Mouse (Mus musculus) adipose tissue, adult 10 weeks (tissue): ENCODE measurements around the gene Rmi2. TPM values are rescaled to one million over a fixed set of nuclear protein-coding genes. Genes with fewer than 3 reads are reported as not detected.

Source experiments
- polyA plus RNA-seq: library from polyadenylated mRNA; stranded (reverse); fragments of 350-450 nt; fragmentation: Illumina TruSeq; extraction: RNeasy Lipid Tissue Mini Kit (QIAGEN cat#74804); gene quantifications from one replicate; pipeline ENCODE4 v1.2.3, GENCODE M21; 2014; ENCODE audit warnings: low read depth, low replicate concordance

The Rmi2 gene
- polyA plus RNA-seq, result 0.07 TPM

GRCm38 (mm10) chr16:10834911-10835587 is at the start of gene Rmi2:
TSS of gene Rmi2 (plus strand) at chr16:10835059.

DNA sequence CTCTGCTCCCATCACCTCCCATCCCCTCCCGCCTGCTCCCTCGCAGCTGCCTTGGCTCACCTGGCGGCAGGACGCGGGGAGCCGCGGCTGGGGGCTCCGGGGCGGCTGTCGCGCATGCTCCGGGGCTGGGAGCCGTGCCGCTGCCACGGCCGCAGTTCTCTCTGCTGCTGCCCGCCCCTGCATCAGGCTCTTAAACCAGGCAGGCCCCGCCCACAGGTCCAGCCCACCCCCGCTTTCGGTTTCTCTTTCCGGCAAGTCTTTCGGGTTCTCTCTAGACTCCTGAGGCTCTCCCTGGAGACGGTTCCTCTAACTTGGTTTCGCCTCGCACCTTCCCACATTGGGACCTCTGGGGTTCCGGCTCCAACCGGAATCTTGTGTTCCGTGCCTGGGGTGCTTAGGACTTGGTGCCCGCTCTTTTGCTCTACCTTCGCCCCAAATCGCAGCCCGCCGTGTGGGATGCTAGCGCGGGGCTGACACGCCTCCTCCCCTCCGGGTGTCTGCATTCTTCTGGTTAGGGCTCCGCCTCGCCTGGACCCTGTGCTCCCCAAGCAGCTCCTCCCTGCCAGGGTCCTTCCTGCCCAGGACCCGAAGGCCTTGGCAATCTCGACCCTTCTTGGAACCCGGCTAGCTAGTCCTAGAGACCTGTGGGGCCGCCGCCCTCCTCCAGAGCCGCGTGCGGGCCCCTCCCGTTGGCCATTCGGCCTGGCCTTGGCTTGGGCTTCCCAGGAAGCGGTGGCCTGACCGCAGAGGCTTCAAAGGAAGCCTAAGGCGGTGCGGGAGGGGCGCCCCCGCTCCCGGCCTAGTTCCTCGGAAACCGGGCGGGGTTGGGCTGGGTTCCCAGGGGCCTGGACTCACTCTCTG is 49.3 kb upstream of the Rmi2 start, which contains the start of gene Socs1:
Gene Socs1 (minus strand): TSS at position 166 of the 861 bp plus-strand sequence.

DNA sequence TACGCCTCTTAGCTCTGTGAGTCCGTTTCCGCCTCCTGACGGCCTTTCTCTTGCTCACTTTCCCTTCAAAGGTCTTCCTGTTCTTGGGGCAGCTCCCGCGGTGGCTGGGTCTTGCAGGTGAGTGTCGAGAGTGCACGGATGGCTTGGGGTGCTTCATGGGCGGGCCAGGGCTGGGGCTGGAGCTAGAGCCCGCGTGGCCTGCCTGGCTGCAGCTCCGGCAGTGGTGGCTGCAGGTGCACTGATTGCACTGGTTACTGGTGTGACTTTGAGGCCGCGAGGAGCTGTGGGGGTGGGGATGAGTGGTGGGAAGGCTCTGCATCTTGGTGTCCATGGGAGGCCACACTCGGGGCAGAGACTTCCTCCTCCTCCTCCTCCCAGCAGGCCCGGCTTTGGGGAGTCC is 46.6 kb upstream of the Rmi2 start, which contains the start of gene Tnp2:
Gene Tnp2 (minus strand): TSS at position 390 of the 400 bp plus-strand sequence.

DNA sequence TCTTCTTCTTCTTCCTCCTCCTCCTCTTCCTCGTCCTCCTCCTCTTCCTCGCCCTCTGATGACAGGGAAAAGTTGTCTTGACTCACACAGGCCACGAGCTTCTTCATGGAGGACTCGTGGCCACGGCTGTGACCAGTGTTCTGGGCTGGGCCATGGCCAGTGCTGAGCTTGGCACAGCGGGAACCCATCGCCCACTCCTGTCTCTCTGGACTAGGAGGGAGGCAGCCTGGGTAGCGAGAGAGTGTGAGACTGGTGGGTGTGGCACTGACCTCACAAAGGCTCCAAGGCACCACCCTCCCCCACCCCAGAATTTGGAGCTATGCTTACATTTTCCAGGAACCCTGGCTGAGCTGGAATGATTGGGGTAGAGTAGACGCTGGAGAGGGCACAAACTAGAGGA is 44.2 kb upstream of the Rmi2 start, which contains the start of gene Prm3:
Gene Prm3 (minus strand): TSS at position 213 of the 400 bp plus-strand sequence.

GRCm38 (mm10) chr16:10796034-10796433 is 38.8 kb upstream of the Rmi2 start, which contains the start of gene Prm2:
TSS of gene Prm2 (minus strand) at chr16:10796134.

DNA sequence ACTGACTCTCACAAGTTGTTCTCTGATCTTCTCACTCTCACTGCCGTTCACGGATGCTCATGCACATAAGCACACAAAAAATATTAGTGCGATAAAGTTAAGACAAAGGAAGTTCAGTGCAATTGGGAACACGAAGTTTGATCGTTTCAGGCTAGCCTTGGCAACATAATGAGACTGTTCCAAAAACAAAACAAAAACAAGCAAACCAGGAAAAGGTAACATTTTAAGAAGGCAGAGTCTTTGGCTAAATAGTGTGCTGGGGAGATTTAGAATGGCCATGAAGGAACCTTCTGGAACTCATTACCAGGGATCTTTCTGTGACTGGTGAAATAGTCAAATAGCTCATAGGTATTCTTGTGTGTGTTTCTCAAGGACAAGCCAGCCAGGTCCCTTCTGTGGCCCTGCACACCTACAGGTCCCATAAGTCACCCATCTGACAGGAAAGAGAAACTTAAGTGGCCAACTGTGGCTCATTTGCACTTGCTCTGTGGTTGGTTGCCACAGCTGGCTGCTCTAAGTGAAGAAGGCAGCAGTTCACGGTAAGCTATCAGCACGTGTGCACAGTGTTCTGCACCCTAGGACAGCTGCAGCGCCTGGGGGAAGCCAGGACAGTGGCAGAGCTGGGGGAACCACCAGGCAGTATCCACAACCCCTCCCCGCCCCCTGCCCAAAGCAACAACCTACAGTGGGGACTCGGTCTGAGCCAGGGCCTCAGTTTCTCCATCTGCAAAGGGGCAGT is 28.9 kb upstream of the Rmi2 start, which contains the start of gene Prm1:
Gene Prm1 (minus strand): TSS at position 51 of the 739 bp plus-strand sequence.

DNA sequence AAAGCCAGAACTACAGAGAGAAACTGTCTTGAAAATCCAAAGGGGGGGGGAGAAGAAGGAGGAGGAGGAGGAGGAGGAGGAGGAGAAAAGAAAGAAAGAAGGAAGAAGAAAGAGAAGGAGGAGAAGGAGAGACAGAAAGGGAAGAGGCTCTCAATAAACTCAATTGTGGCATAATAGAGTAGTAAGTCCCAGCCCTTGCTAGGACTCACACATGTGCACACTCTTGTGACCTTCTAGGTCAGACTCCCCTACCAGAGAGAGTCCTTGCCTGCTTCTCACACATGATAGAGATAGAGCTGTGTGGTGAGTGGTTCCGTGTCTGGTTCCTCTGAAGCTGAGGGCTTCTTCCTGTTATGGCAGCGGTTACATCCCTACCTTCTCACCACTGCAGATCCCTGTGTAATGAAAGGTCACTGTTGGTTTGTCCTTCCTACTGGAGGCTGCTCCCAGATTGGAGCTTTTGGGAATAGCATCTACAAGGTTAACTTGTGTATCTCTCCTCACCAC is 21.9 kb upstream of the Rmi2 start, which contains the start of gene Gm11172:
Gene Gm11172 (plus strand): TSS at position 51 of the 507 bp plus-strand sequence.

Other genes with a start within 250 kb of the Rmi2 start
- gene Socs1, start 49.5 kb upstream of the Rmi2 start, polyA plus RNA-seq, result 1.3 TPM
- gene Tnp2, start 46.4 kb upstream of the Rmi2 start, polyA plus RNA-seq, result 226 TPM
- gene Prm3, start 44.1 kb upstream of the Rmi2 start, polyA plus RNA-seq, result 18.0 TPM
- gene Prm2, start 38.9 kb upstream of the Rmi2 start, polyA plus RNA-seq, result 615 TPM
- gene Prm1, start 29.2 kb upstream of the Rmi2 start, polyA plus RNA-seq, result 307 TPM
- gene Gm11172, start 22.1 kb upstream of the Rmi2 start, polyA plus RNA-seq, result not detected
- 25.3 TPM for gene Snn, start 225.9 kb downstream of the Rmi2 start, polyA plus RNA-seq
- gene Litaf, start 231.1 kb downstream of the Rmi2 start, polyA plus RNA-seq, result 131 TPM